Mouse (Mus musculus) thymus, postnatal 0 days (tissue): ENCODE results near the gene Gpr132. TPM values are rescaled to one million over a fixed set of nuclear protein-coding genes. Genes with fewer than 3 reads are reported as not detected.

Source experiments
- polyA plus RNA-seq: library from polyadenylated mRNA; unstranded; fragments of >200 nt; fragmentation: Nextera tagmentation; extraction: Ambion mirVana; gene quantifications from 2 replicates; pipeline ENCODE4 v1.2.1, GENCODE M21; 2015

Gene Gpr132
- polyA plus RNA-seq, 1 experiment from 2014 or later: 26.6 TPM

Other genes starting within 250 kb of the Gpr132 start
- 10.1 and 10.6 TPM in 2 replicates for gene Adssl1, start 248.2 kb downstream of the Gpr132 start, polyA plus RNA-seq
- gene Siva1, start 223.5 kb downstream of the Gpr132 start, polyA plus RNA-seq: 174 and 203 TPM in 2 replicates
- 60.8 and 80.4 TPM in 2 replicates for gene Akt1, start 193.3 kb downstream of the Gpr132 start, polyA plus RNA-seq
- 2.6 and 2.8 TPM in 2 replicates for gene Zbtb42, start 189.4 kb downstream of the Gpr132 start, polyA plus RNA-seq
- 4.3 and 4.9 TPM in 2 replicates for gene Cep170b, start 147.8 kb downstream of the Gpr132 start, polyA plus RNA-seq
- gene Pld4, start 107.6 kb downstream of the Gpr132 start, polyA plus RNA-seq: 46.2 and 49.3 TPM in 2 replicates
- gene Ahnak2, start 65.6 kb downstream of the Gpr132 start, polyA plus RNA-seq: 1.0 and 1.2 TPM in 2 replicates
- 4.8 and 4.9 TPM in 2 replicates for gene Clba1, start 59.3 kb downstream of the Gpr132 start, polyA plus RNA-seq
- 147 and 151 TPM in 2 replicates for gene Cdca4, start 38.8 kb downstream of the Gpr132 start, polyA plus RNA-seq
- gene Jag2, start 61.5 kb upstream of the Gpr132 start, polyA plus RNA-seq: 8.3 and 10.2 TPM in 2 replicates
- gene Nudt14, start 73.9 kb upstream of the Gpr132 start, polyA plus RNA-seq: 93.9 and 98.4 TPM in 2 replicates
- gene Btbd6, start 108.3 kb upstream of the Gpr132 start, polyA plus RNA-seq: 16.4 and 18.0 TPM in 2 replicates
- 70.8 and 89.0 TPM in 2 replicates for gene Brf1, start 132.5 kb upstream of the Gpr132 start, polyA plus RNA-seq
- 5.2 and 6.4 TPM in 2 replicates for gene Pacs2, start 146.3 kb upstream of the Gpr132 start, polyA plus RNA-seq
- gene Tex22, start 206.3 kb upstream of the Gpr132 start, polyA plus RNA-seq: not detected in 2 replicates
- gene Mta1, start 230.1 kb upstream of the Gpr132 start, polyA plus RNA-seq: 11.7 and 13.6 TPM in 2 replicates